Mouse (Mus musculus): ENCODE measurements around the gene Ddx47.
A peak's percentile ranks its signal among the peaks of the same experiment; 100 is the strongest.

Ddx47 gene

DNA sequence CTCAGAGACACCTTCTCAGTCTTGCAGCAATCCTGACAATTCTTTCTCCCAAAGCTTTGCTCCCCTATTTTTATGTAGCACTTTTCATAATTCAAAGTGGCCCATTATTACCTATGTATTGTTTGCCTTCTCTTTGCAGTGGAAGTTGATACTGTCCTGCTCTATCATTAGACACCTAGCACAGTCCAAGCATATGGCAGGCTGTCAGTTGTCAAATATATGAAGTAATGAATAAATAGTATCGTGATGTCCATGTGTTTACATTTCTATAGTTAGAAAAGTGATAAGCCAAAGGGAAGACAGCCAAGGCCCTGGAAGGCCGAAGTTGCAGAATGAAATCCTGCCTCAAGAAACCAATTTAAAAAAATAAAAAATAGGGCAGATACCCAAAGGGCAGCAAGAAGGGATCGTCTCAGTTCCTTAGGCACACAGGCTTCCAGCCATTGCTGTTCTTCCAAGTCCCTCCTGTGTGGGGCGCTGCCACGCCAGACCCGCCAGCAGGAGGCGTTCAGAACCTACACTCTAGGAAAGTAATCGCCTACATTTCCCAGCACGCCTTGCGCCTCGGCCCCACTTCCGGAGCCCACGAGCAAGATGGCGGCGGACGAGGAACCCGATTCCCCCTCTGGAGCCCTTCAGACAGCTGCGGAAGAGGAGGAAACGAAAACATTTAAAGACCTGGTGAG is at the start of gene Ddx47:
Gene Ddx47 (plus strand): TSS at position 565 of the 686 bp plus-strand sequence.
- DNase-seq (ENCODE audit: low read depth): peak; percentile 95

DNA sequence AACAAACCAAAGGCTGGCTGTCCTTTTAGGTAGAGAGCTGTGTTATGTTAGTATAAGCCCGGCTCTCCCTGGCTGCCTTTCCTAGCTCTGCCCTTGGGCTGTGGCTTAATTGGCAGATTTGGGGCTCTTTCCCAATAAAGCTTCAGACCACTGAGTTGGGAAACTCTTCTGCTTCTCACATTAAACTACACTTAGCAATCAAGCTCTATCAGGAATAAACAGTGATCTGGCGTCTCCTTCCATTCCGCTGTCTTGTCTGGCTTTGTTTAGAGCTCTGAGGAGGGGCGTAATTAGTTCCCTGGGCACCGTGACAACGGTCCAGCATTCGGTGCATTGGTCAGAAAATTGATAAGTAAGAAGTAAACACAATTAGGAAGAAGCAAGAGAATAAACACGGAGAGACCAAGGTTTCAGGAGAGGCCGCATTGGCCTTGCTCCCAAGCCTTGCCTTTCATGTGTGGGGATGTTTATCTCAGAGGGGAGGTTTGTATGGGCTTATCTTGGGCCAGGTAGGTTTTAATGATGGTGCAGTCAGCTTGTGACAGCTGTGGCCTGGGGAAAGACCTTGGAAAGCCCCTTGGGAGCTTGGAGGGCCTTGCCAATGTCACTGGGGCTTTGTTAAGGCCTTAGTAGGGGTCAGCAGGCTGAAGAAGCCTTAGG is 49.4 kb upstream of the Ddx47 start:
- no peak for DNase-seq (ENCODE audit: low read depth)

DNA sequence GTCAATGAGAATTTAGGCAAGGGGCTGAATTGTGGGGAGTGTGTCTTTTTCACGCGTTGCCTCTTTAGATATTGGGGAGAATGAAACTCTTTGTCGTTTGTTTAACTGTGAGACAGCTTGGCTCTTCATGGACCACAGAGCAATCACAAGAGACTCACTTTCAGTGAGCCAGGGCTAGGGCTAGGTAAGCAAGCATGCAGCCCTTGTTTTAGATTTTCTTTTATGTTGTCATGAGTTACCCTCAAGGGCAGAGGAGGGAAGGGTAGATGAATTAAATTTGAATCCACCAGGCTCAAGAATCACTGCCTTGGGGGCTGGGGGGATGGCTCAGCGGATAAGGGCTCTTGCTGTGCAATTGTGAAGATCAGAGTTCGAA is 48.9 kb upstream of the Ddx47 start:
- DNase-seq (ENCODE audit: low read depth): no peak

DNA sequence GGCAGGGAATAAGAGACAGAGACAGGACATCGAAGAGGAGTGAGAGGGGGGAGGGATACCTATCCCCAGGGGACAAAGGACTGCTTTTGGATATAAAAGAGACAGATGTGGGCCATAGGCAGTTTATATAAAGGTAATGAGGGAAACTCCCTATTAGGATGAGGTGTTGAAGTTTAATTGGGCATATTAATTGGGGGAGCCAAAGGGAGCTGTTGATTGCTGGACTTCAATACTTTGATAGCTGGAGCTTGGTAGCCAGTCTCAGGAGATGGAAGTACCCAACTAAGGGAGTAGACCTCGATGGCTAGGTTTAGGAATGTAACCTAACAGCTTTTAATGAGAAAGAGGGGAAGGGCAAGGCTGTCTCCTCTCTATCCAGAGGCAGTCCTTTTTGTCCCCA is 47.5 kb upstream of the Ddx47 start:
- DNase-seq (ENCODE audit: low read depth): no peak

DNA sequence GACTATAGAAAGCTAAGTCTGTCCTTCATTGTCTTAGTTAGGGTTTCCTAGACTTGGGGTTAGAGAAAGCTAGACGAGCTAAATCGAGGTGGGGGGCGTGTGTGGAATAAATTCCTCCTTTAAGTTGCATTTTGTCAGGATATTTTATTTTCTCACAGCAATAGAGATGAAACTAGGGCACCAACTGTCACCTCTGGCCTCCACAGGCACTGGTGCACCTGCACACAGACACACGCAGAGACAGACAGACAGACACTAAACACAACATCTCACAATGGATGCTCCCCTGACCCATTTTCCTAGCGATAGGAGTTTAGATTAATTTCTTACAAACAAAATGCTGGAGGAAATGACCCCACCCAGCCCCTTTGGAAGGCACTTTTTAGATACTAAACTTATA is 44.7 kb upstream of the Ddx47 start:
- no peak for DNase-seq (ENCODE audit: low read depth)

DNA sequence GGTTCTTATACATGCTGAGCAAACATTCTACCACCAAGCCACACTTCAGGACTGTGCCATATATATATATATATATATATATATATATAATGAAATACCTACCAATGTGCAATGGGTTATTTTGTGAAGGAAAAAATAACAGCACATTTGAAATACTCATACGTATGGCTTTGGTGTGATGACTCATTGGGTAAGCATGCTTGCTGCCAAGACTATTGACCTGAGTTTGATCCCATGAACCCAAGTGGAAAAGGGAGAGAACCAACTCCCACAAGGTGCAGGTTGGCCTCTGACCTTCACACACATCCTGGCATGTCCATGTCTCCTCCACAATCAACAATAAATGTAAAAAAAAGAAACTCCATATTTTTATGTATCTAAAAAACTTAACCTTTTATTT is 43.1 kb upstream of the Ddx47 start:
- DNase-seq (ENCODE audit: low read depth): no peak

DNA sequence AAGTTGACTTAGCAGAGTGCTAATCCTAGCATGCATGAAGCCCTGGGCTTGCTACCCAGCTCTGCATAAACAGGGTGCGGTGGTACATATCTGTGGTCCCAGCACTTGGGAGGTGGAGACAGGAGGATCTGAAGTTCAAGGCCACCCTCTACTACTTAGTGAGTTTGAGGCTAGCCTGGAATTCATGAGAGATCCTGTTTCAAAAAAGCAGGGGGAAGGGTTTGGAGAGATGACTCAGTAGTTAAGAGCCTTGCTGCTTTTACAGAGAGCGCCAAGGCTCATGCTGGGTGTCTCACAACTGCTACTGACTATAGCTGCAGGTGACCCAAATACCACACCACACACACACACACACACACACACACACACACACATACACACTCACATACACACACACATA is 41.9 kb upstream of the Ddx47 start:
- DNase-seq (ENCODE audit: low read depth): no peak

DNA sequence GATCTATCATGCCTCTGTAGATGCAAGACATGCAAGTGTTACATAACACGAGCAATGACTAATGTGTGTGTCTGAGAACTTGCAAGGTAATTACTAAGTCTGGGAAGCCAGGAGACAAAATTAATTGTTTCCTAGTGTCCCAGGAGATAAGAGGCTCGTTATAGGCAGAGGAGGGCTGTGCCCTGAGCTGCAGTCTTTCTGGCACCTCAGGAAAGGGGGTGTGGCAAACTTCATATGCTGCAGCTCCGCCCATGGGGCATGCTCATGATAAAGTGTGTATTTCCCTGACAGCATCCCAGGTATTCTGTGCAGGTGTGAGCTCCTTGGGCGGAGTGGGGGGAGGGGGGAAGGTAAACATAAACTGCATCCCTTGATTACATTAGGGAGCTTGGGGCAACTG is 39.3 kb upstream of the Ddx47 start:
- no peak for DNase-seq (ENCODE audit: low read depth)

DNA sequence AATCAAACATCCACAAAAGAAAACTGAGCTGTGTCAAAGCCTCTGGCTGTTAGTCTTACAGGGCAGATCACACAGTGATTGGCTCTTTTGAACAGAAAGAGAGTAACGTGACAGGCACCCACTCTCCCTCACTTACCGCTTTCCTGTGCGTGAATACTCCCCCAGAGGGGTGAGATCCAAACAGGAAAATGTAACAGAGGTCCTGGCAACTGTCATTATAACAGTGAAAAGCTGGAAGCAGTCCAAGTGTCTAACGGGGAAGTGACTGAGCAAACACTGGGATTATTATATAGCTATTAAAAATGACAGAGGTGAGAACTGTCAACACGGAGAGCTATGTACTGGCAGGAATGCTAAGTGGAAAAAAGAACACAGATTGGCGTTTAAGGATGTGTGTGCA is 34.8 kb upstream of the Ddx47 start:
- DNase-seq (ENCODE audit: low read depth): no peak

DNA sequence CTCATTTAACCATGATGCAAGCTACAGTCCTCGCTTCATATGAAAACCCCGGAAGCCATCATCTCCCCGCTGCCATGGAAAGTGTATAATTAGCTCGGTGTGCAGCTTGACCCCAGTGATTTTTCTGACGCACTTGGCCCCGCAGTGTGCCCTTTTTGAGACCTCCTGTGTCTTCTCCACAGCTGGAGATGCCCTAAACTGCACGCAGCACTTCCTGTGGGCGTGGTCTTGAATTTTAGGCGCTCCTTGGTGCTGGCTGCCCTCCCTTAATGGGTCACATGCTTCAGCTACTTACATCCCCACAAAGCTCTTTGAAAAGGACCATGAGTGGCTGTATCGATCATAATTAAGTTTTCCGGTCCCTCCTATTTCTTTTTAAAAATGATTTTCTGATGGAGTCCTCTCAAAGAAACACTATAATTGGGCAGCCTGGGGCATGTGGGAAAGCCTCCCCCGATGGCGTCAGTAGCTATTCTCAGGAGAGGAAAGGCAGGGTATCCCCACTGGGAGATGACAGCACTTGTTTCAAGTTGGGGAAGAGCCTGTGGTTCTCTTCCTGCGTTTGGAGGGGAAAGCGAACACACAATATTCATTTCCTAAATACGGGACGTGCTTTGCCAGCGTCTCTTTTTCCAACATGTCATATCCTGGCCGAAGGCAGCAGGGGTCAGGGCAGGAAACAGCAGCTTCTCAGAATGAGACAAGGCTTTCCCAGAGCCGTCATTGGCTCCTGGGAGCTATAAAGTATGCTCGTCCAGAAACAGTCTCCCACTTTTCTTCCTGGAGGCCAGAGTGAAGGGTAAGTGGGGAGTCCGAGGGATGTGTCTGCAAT is 30.0 kb upstream of the Ddx47 start, which contains the start of gene Apold1:
Gene Apold1 (plus strand): TSS at position 488 of the 832 bp plus-strand sequence.
- DNase-seq (ENCODE audit: low read depth): peak; percentile 47

DNA sequence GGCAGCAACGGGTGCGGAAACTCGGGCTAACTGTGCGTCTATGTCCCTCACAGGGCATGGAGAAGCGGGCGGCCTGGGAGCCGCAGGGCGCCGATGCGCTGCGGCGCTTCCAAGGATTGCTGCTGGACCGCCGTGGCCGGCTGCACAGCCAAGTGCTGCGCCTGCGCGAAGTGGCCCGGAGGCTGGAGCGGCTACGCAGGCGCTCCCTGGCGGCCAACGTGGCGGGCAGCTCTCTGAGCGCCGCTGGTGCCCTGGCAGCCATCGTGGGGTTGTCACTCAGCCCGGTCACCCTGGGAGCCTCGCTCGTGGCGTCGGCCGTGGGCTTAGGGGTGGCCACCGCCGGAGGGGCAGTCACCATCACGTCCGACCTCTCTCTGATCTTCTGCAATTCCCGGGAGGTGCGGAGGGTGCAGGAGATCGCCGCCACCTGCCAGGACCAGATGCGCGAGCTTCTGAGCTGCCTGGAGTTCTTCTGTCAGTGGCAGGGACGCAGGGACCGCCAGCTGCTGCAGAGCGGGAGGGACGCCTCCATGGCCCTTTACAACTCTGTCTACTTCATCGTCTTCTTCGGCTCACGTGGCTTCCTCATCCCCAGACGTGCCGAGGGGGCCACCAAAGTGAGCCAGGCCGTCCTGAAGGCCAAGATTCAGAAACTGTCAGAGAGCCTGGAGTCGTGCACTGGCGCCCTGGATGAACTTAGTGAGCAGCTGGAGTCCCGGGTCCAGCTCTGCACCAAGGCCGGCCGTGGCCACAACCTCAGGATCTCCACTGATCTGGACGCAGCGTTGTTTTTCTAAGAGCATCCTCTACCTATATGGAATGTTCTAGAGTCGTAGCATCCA is 27.7 kb upstream of the Ddx47 start:
- DNase-seq (ENCODE audit: low read depth): peak; percentile 78

DNA sequence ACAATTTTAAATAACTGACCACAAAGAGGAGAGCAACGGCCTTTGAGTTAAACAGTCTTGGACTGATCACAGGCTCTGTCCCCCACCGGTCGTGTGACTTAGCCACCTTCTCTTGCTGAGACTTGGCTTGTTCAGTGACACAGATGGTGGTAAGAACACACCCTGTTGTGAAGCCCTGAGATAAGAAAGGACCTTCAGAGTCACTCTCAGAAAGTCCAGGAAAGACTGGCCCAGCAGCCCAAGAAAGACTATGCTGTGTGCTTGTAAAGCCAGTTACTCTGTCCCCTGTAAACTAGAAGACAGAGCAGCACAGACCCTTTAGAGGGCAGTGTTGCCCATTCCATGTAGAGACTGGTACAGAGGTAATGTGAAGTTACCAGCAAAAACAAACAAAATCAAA is 26.7 kb upstream of the Ddx47 start:
- peak; percentile 76 for DNase-seq (ENCODE audit: low read depth)

DNA sequence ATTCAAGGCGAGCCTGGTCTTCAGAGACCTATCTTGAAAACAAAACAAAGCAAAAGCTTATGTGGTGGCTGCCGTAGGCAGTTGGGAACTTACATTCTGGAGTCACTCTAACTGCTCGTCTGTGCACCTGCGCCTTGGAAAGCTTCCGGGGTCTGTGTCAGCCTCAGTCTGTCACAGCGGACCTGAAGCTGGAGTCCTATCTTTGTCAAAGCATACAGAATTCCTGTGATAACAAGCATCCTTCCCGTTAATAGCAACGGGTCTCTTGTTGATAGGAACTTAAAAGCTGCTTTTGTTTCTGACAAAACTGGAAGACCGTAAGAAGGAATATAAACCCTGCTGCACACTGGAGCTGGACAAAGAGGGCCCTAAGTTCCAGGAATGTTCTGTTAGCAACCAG is 23.0 kb upstream of the Ddx47 start:
- no peak for DNase-seq (ENCODE audit: low read depth)

DNA sequence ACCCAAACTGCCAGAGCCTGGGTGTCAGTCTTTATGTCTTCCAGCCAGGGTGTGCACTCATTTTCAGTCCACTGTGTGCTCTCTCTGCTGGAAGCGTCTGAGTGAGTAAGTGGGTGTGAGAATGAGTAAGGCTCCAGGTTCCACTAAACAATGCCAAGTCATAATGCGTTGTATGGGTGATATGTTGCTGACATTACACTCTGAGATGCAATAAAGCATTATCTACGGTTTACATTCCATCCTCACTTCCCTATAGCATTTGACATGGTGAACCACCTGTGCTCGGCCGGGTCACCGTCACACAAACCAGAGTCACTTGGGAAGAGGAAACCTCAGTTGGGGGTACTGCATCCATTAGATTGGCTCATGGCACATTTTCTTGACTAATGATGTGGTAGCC is 20.7 kb upstream of the Ddx47 start:
- no peak for DNase-seq (ENCODE audit: low read depth)

DNA sequence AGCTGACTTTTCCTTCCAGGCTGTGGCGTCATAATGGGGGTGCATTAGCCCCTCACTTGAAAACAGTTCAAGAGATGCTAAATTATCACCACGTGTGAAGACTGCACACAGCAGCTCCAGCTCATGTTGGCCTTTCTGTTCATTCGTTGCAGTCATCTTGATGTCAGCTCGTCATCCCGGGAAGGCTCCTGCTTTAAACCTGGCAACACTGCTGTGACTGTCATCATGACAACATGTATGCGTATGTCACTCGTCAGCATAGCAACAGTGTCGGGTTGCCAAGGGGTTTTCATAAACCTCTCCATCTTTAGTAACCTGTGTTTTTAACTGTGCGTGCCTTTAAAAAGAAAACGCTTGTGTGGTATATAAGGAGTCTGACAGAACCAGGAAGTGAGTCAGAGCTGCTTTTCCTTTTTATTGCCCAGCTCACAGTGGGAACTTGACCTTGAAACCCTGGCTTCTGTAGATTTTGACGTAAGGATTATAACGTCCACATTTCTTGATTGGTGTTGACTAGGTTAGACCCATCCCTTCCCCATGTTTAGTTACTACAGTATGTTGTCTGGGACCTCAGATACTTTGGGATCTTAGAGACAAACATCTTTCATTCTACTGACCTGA is 17.3 kb upstream of the Ddx47 start:
- no peak for DNase-seq (ENCODE audit: low read depth)

DNA sequence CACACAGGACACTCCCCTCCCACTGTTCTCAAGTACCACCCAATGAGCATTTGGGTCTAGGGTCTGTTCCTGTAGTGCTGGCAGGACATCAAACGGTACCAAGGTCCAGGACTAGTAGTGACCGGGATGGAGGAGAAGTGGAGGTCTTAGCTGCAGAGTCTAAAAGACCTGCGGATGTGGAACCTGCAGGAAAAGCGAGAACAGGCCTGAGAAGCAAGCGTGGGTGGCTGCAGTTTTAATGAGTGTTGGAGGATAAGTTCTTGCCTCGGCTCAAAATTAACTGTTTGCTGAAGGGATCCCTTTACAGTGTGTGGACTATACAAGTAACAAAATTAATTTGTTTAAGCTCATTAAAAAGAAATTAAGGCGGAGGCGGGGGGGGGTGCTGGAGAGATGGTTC is 16.4 kb upstream of the Ddx47 start:
- no peak for DNase-seq (ENCODE audit: low read depth)

DNA sequence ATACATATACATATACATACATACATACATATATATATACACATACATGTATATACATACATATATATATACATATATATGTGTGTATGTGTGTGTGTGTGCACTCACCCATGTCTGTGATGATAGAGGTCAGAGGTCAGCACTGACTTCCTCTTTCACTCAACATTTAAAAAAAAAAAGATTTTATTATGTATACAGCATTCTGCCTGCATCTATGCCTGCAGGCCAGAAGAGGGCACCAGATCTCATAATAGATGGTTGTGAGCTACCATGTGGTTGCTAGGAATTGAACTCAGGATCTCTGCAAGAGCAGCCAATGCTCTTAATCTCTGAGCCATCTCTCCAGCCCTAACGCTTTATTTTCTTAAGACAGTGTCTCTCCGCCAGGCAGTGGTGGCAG is 14.5 kb upstream of the Ddx47 start:
- DNase-seq (ENCODE audit: low read depth): no peak

DNA sequence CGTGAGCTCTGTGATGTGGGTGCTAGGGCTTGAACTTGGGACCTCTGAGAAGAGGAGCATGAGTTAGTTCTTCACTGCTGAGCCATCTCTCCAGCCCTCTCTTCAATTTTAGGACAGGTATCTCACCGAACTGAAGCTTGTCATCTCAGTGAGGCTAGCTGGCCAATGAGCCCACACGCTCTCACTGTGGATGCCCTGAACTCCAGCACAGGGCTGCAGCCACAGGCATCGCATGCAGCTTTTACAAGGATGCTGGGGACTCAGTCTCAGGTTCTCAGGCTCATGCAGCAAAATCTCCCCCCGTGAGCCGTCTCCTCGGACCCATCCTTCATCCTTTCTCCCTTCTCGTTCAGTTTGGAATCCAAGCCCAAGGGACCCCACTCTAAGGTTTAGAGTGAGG is 13.3 kb upstream of the Ddx47 start:
- DNase-seq (ENCODE audit: low read depth): no peak

DNA sequence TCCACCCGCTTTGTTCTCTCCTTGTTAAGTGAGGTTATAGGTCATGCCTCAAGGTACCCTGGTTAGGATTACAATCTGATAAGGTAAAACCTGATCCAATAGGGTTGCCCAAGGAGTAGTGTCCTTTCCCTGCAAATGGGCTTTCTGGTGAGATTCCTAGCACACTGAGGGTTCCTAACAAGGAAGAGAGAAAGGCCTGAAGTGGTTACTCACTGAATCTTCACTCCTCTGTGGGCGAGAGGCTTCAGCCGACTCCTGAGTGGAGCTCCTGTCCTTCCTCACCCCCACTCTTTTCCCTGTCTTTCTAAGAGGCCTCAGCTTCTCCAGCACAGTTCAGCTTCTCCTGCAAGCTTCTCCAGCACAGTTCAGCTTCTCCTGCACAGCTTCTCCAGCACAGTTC is 12.6 kb upstream of the Ddx47 start:
- DNase-seq (ENCODE audit: low read depth): no peak

DNA sequence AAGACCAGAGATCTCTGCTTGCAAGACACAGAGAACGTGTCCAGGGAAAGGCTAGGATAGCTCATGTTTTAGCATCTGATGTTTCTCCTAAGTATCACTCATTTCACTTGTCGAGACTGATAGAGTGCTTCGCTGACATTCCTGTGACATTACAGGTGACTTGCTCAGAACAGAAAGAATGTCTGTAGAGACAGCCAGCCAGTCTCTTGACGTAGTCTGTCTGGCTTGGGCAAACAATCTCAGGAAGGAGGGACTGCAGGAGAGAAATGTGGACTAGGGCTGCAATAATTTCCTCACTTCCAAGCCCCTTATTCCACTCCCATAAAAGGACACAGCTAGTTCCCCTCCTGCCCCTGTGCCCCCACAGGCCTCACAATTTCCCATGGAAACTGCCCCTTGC is 11.1 kb upstream of the Ddx47 start:
- DNase-seq (ENCODE audit: low read depth): no peak

DNA sequence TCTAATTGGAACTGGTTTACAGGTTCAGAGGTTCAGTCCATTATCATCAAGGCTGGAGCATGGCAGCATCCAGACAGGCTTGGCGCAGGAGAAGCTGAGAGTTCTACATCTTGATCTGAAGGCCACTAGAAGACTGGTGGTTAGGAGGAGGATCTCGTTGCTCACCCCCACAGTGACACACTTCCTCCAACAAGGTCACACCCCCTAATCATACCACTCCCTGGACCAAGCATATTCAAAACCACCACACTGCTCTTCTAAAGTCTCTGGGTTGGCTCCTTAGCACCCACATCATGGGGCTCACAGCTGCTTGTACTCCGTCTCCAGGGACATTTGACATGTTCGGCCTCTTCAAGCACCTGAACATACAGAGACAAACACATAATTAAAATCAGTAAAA is 9.4 kb upstream of the Ddx47 start:
- no peak for DNase-seq (ENCODE audit: low read depth)

DNA sequence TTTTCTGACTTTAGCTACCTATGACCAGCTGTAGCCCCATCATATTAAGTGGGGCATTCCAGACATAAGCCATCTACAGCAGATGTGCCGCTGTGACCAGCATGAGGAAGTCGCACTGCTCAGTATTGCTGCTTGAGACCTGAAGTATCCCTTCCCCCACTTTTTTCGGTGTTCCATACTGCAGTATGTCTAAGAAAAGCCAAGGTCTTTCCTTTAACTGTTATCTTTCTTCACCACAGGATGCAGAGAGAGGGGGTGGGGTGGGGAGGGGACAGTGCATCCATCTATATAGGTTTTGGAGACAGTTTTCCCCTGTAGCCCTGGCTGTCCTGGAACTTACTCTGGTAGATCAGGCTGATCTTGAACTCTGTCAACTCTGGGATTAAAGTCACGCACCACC is 5.0 kb upstream of the Ddx47 start:
- no peak for DNase-seq (ENCODE audit: low read depth)

All from c-Kit-positive CD71-positive TER-119-negative erythroid progenitor cells, embryonic 14.5 days (primary cell).